Mouse (Mus musculus): ENCODE data around the gene Snph. TPM values are rescaled to one million over a fixed set of nuclear protein-coding genes. Genes with fewer than 3 reads are reported as not detected.

The Snph gene
- polyA plus RNA-seq, 1 experiment from 2014 or later, result 0.36 TPM

DNA sequence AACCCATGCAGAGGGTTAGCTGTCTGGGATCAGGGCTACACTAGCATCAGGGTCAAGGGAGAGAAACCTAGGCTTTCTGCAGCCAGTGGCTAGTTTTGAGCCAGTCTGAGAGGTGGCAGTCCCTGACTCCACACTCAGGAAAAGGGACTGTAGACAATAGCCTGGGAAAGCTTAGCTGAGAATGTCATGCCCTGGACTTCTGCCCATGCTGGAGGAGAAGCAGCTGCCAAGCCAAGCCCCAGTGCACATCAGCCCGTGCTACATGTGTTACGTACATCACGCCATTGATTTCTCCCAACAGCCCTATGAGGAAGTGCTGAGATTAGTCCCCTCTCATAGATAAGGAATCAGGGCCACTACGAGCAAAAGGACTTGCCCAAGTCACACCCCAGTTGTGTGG lies 30.3 kb downstream of the Snph start:
- ATAC-seq (ENCODE audit: insufficient read depth) (no peak), DNase-seq (peak; percentile 56)
- H3K9ac ChIP-seq, result no peak overlapping the region
- no peaks in the 10 kb centered on the region for H3K36me3 ChIP-seq (ENCODE audit: insufficient read depth)
- H3K9me3 ChIP-seq (ENCODE audit: low read depth, low read length), result no peaks in the 10 kb centered on the region
- peaks cover 8% of the 10 kb centered on the region for H3K4me1 ChIP-seq (ENCODE audit: insufficient read depth)
- TF ChIP-seq CTCF (IDR thresholded peaks at IDR 0.05; ENCODE audit: low read depth), result no peak
- no peak overlapping the region for H3K4me3 ChIP-seq (ENCODE audit: low read depth, low read length)
- H3K27me3 ChIP-seq (ENCODE audit: insufficient read depth, low read length), result no peaks in the 10 kb centered on the region
- H3K4me2 ChIP-seq, result no peak overlapping the region
- no peak overlapping the region for H3K27ac ChIP-seq (ENCODE audit: low read depth)
- 55% methylated on average over 4 of the region's 4 CpGs for WGBS

DNA sequence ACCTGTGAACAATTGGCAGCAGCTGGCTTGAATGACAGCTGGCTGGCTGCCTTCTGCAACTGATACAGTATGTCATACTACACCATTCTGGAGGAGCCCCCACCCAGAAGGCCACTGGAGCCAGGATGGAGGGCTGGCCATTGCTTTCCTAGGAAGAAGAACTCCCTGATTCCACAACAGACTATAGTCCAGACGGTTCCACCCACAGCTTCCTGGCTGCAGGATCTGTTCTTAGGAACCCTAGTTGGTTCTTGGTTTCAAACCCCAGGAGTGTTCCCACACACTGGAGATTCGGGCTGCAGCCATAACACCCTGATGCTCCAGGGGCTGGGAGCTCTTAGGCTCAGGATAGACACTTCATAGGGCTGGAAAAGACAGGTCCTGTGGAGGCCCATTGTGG lies 34.3 kb downstream of the Snph start:
- no peak overlapping the region for H3K27ac ChIP-seq (ENCODE audit: low read depth)
- DNase-seq (no peak), ATAC-seq (ENCODE audit: insufficient read depth) (no peak)
- no peak overlapping the region for H3K4me2 ChIP-seq
- no peak overlapping the region for H3K4me3 ChIP-seq (ENCODE audit: low read depth, low read length)
- 64% methylated on average over 2 of the region's 2 CpGs for whole genome bisulfite sequencing
- no peaks in the 10 kb centered on the region for H3K4me1 ChIP-seq (ENCODE audit: insufficient read depth)
- no peaks in the 10 kb centered on the region for H3K27me3 ChIP-seq (ENCODE audit: insufficient read depth, low read length)
- H3K9me3 ChIP-seq (ENCODE audit: low read depth, low read length), result no peaks in the 10 kb centered on the region
- no peak for TF ChIP-seq CTCF (IDR thresholded peaks at IDR 0.05; ENCODE audit: low read depth)
- no peaks in the 10 kb centered on the region for H3K36me3 ChIP-seq (ENCODE audit: insufficient read depth)
- no peak overlapping the region for H3K9ac ChIP-seq

DNA sequence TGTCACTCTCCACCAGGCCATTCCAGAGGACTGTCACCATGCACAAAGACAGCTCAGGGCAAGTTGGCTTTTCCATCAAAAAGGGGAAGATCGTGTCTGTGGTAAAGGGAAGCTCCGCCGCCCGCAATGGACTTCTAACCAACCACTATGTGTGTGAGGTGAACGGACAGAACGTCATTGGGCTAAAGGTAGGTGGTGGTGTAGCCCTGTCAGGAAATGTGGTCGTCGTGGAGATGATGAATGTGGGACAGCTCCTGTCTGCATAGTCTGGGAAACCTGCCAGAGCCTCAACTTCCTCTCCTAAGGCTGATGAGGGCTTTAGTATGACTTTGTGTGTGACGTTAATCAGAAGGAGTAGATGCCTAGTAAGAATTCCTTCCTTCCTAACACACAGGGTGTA lies 45.1 kb downstream of the Snph start:
- Histone ChIP-seq H3K4me1 (ENCODE audit: insufficient read depth) (no peaks in the 10 kb centered on the region), H3K4me3 (ENCODE audit: low read depth, low read length) (no peak overlapping the region), H3K4me2 (no peak overlapping the region), H3K27ac (ENCODE audit: low read depth) (no peak overlapping the region), H3K36me3 (ENCODE audit: insufficient read depth) (no peaks in the 10 kb centered on the region), H3K9me3 (ENCODE audit: low read depth, low read length) (no peaks in the 10 kb centered on the region), H3K27me3 (ENCODE audit: insufficient read depth, low read length) (no peaks in the 10 kb centered on the region), H3K9ac (no peak overlapping the region)
- ATAC-seq (ENCODE audit: insufficient read depth), result peak; percentile 16; the same call in 1 of the 2 replicates
- 55% methylated on average over 9 of the region's 9 CpGs for WGBS
- peak; percentile 50 for DNase-seq
- TF ChIP-seq CTCF (IDR thresholded peaks at IDR 0.05; ENCODE audit: low read depth), result no peak

DNA sequence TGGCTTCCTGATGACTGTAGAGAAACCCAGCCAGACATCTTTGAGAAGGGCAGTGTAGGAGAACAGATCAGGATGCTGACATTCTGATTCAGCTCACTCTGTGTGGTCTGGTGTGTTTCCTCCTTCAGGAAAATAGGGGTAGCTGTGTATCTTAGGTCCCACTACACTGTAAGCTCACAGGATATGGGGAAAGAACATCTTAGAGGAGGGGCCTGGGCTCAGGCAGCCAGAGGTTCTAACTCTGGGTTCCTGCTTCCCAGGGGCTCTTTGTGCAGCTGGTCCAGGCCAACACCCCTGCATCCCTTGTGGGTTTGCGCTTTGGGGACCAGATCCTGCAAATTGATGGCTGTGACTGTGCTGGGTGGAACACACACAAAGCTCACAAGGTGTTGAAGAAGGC lies 45.6 kb downstream of the Snph start:
- whole genome bisulfite sequencing, result 94% methylated on average over 1 of the region's 1 CpGs
- ATAC-seq (ENCODE audit: insufficient read depth), result no peak
- Histone ChIP-seq H3K9ac (no peak overlapping the region), H3K9me3 (ENCODE audit: low read depth, low read length) (no peaks in the 10 kb centered on the region), H3K27me3 (ENCODE audit: insufficient read depth, low read length) (no peaks in the 10 kb centered on the region), H3K4me1 (ENCODE audit: insufficient read depth) (no peaks in the 10 kb centered on the region), H3K27ac (ENCODE audit: low read depth) (no peak overlapping the region), H3K4me3 (ENCODE audit: low read depth, low read length) (no peak overlapping the region), H3K4me2 (no peak overlapping the region), H3K36me3 (ENCODE audit: insufficient read depth) (no peaks in the 10 kb centered on the region)
- DNase-seq, result no peak
- no peak for TF ChIP-seq CTCF (IDR thresholded peaks at IDR 0.05; ENCODE audit: low read depth)

DNA sequence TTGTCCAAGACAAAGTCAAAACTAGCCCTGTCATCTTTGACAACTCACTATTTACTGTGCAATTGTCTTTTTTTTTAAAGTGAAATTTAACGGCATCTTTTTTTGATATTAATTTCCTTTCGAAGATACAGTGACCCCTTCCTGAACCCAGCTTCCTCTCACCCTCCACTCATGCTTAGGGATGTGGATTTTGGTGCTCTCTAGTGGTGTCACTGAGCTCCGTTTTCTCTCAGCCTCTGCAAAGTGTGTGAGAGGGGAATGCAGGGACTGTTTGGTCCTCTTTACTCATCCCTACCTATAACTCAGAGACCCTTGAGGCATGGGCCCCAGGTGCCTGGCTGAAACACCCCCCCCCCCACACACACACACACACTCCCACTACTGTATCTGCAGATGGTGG lies 46.5 kb downstream of the Snph start:
- Histone ChIP-seq H3K27ac (ENCODE audit: low read depth) (no peak overlapping the region), H3K9me3 (ENCODE audit: low read depth, low read length) (no peaks in the 10 kb centered on the region), H3K4me3 (ENCODE audit: low read depth, low read length) (no peak overlapping the region), H3K27me3 (ENCODE audit: insufficient read depth, low read length) (no peaks in the 10 kb centered on the region), H3K9ac (no peak overlapping the region), H3K4me2 (no peak overlapping the region), H3K36me3 (ENCODE audit: insufficient read depth) (no peaks in the 10 kb centered on the region), H3K4me1 (ENCODE audit: insufficient read depth) (no peaks in the 10 kb centered on the region)
- WGBS, result 24% methylated on average over 3 of the region's 3 CpGs
- ATAC-seq (ENCODE audit: insufficient read depth), result no peak
- peak; percentile 19 for TF ChIP-seq CTCF (IDR thresholded peaks at IDR 0.05; ENCODE audit: low read depth)
- DNase-seq, result peak; percentile 29

GRCm38 (mm10) chr2:151580945-151581344 lies 51.4 kb downstream of the Snph start:
- Histone ChIP-seq H3K4me2 (no peak overlapping the region), H3K4me1 (ENCODE audit: insufficient read depth) (peaks cover 4% of the 10 kb centered on the region; the same call in 1 of the 2 replicates), H3K4me3 (ENCODE audit: low read depth, low read length) (no peak overlapping the region), H3K36me3 (ENCODE audit: insufficient read depth) (no peaks in the 10 kb centered on the region), H3K9ac (no peak overlapping the region), H3K9me3 (ENCODE audit: low read depth, low read length) (no peaks in the 10 kb centered on the region), H3K27me3 (ENCODE audit: insufficient read depth, low read length) (no peaks in the 10 kb centered on the region), H3K27ac (ENCODE audit: low read depth) (no peak overlapping the region)
- no peak for ATAC-seq (ENCODE audit: insufficient read depth)
- no peak for TF ChIP-seq CTCF (IDR thresholded peaks at IDR 0.05; ENCODE audit: low read depth)
- no peak for DNase-seq
- 25% methylated on average over 1 of the region's 1 CpGs for WGBS

- DNase-seq (no peak), ATAC-seq (ENCODE audit: insufficient read depth) (no peak)
- no peaks in the 10 kb centered on the region for H3K9me3 ChIP-seq (ENCODE audit: low read depth, low read length)
- no peak overlapping the region for H3K4me2 ChIP-seq
- no peak overlapping the region for H3K27ac ChIP-seq (ENCODE audit: low read depth)
- H3K4me1 ChIP-seq (ENCODE audit: insufficient read depth), result peaks cover 4% of the 10 kb centered on the region; the same call in 1 of the 2 replicates
- no peak for TF ChIP-seq CTCF (IDR thresholded peaks at IDR 0.05; ENCODE audit: low read depth)
- 77% methylated on average over 4 of the region's 4 CpGs for WGBS
- no peak overlapping the region for H3K4me3 ChIP-seq (ENCODE audit: low read depth, low read length)
- H3K9ac ChIP-seq, result no peak overlapping the region
- H3K27me3 ChIP-seq (ENCODE audit: insufficient read depth, low read length), result no peaks in the 10 kb centered on the region
- H3K36me3 ChIP-seq (ENCODE audit: insufficient read depth), result no peaks in the 10 kb centered on the region
Measured at GRCm38 (mm10) chr2:151579183-151579582, 53.2 kb downstream of the Snph start.

Measured in lung, embryonic 14.5 days (tissue).